Mouse (Mus musculus) forebrain, postnatal 0 days (tissue): ENCODE measurements around the gene Scgn. TPM values are rescaled to one million over a fixed set of nuclear protein-coding genes. Genes with fewer than 3 reads are reported as not detected.

ENCODE experiments used
- ATAC-seq: fragments of 200-750 bp; cut with Nextera tagmentation; 2 replicates; pipeline ENCODE4 v1.8.0; 2017; ENCODE audit warnings: mild to moderate bottlenecking, moderate library complexity
- DNase-seq: peaks from one replicate; pipeline ENCODE4 v3.0.0-alpha.2; 2015
- H3K27ac ChIP-seq: fragments of 300-500 bp; sonication (generic); 2 replicates; pipeline ENCODE4 v1.5.1; 2014; ENCODE audit warnings: low read depth, mild to moderate bottlenecking, antibody characterized with exemption, low read length, moderate library complexity, mixed read lengths
- H3K27me3 ChIP-seq: fragments of 300-500 bp; sonication (generic); 2 replicates; pipeline ENCODE4 v1.6.1; 2014; ENCODE audit warnings: mild to moderate bottlenecking, low read length, mixed read lengths; ENCODE audit not compliant: insufficient read depth
- H3K36me3 ChIP-seq: fragments of 300-500 bp; sonication (generic); 2 replicates; pipeline ENCODE4 v1.6.1; 2014; ENCODE audit warnings: mild to moderate bottlenecking, moderate library complexity; ENCODE audit not compliant: insufficient read depth
- H3K4me1 ChIP-seq: fragments of 300-500 bp; sonication (generic); 2 replicates; pipeline ENCODE4 v1.6.1; 2014; ENCODE audit warnings: antibody characterized with exemption; ENCODE audit not compliant: insufficient read depth
- H3K4me2 ChIP-seq: fragments of 300-500 bp; sonication (generic); 2 replicates; pipeline ENCODE4 v1.6.1; 2014; ENCODE audit warnings: low read depth, mild to moderate bottlenecking, moderate library complexity
- H3K4me3 ChIP-seq: fragments of 300-500 bp; sonication (generic); 2 replicates; pipeline ENCODE4 v1.5.1; 2014; ENCODE audit warnings: low read depth, low read length, mixed read lengths
- H3K9ac ChIP-seq: fragments of 300-500 bp; sonication (generic); 2 replicates; pipeline ENCODE4 v1.6.1; 2014; ENCODE audit warnings: mild to moderate bottlenecking
- H3K9me3 ChIP-seq: fragments of 300-500 bp; sonication (generic); 2 replicates; pipeline ENCODE4 v1.6.1; 2016; ENCODE audit warnings: low read length
- CTCF ChIP-seq: sonication (generic); IDR thresholded peaks from 2 replicates; pipeline ENCODE4 v1.5.1; 2016; ENCODE audit warnings: antibody characterized with exemption, control low read depth, low read depth
- WGBS: fragments of 180-500 bp; shearing (Covaris S2); extraction: QIAGEN DNeasy Blood & Tissue Kit; methylation state at CpG from one replicate; pipeline ENCODE4 v1.1.7; 2014; 5-methylcytosine and 5-hydroxymethylcytosine counted together
- polyA plus RNA-seq: library from polyadenylated mRNA; unstranded; fragments of >200 nt; fragmentation: Nextera tagmentation; extraction: Ambion mirVana; gene quantifications from 2 replicates; pipeline ENCODE4 v1.2.1, GENCODE M21; 2015
- total RNA-seq: library from RNA; depleted of rRNA; stranded (reverse); fragments of >200 nt; gene quantifications from 2 replicates; pipeline ENCODE4 v1.2.3, GENCODE M21; 2014; rRNA removed

Gene Scgn
- 1.4 and 3.7 TPM in 2 replicates for total RNA-seq
- polyA plus RNA-seq, result 2.7 and 3.8 TPM in 2 replicates

DNA sequence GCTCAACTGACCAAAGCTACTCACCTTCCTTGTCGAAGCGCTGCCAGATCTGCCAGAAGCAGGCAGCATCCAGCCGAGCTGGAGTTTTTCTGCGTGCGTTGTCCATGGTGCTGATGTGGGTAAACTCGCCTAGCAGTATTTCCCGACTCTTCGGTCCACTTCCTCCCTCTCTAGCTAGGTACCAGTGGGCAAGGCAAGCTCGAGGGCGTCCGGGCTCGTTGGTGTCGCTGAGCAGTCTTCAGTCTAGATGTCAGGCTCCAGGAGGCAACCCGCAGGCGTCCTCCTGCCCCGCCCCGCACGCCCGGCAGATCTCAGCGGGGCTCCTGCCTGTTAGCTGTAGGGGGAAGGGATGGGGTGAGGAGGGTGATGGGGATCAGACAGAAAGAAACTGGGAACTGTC is at the start of gene Scgn:
Gene Scgn (minus strand): TSS at position 287 of the 400 bp plus-strand sequence.
- WGBS, result 2% methylated on average over 20 of the region's 20 CpGs
- DNase-seq, result no peak
- no peak for TF ChIP-seq CTCF
- H3K27ac ChIP-seq, result no peak within 1 kb of the TSS
- peak; percentile 45; the same call in 1 of the 2 replicates for ATAC-seq
- H3K4me1 ChIP-seq, result peaks cover 9% of the 10 kb centered on the region; the same call in 1 of the 2 replicates
- H3K4me2 ChIP-seq, result peak within 1 kb of the TSS; percentile 59
- no peaks in the 10 kb centered on the region for H3K9me3 ChIP-seq
- H3K36me3 ChIP-seq, result no peaks in the 10 kb centered on the region
- H3K27me3 ChIP-seq, result peaks cover 26% of the 10 kb centered on the region; the same call in 1 of the 2 replicates
- peak within 1 kb of the TSS; percentile 24 for H3K4me3 ChIP-seq
- peak within 1 kb of the TSS; percentile 14; the same call in 1 of the 2 replicates for H3K9ac ChIP-seq

DNA sequence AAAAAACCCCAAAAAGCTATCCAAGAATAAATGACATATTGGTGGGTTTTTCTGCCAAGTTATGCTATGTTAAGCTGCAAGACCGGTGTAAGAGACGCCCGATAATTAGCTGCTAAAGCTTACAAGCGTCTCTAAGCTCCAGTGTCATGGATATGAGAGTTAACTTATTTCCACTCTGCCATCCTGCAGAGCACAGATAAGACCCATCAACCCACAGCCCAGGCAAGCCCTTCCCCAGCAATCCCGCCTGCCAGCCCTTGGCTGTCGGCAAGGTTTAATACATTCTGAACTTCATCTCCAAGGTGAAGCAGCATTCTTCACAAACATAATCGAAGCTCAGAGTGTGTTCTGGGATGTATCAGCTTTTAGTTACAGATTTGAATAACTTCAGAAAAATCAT is 49.2 kb upstream of the Scgn start:
- Histone ChIP-seq H3K9me3 (no peaks in the 10 kb centered on the region), H3K27me3 (no peaks in the 10 kb centered on the region), H3K4me3 (no peak overlapping the region), H3K4me2 (no peak overlapping the region), H3K36me3 (peaks cover 4% of the 10 kb centered on the region; the same call in 1 of the 2 replicates), H3K4me1 (0 out of 2 replicates have a peak, but pooled peaks cover 7% of the 10 kb centered on the region), H3K27ac (no peak overlapping the region), H3K9ac (no peak overlapping the region)
- WGBS, result 58% methylated on average over 7 of the region's 7 CpGs
- ATAC-seq, result no peak
- DNase-seq, result no peak
- TF ChIP-seq CTCF, result no peak

DNA sequence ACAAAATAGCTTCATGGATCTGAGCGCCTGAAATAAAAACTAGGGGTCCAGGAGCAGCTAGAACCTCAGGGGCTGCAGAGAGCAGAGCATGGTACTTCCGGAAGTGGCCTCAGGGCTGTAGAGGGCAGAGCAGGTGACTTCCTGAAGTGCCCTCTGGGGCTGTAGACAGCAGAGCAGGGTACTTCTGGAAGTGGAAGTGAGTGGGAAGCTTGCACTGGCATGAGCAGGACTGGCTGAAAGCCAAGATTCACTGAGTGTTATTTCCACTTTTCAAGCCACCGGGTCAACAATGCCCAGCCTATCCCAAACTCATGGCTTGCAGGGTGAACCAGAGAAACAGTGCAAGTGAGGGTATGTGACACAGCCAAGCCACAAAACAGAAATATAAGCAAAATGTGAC is 46.5 kb upstream of the Scgn start:
- WGBS, result 67% methylated on average over 3 of the region's 3 CpGs
- Histone ChIP-seq H3K9ac (no peak overlapping the region), H3K36me3 (peaks cover 4% of the 10 kb centered on the region; the same call in 1 of the 2 replicates), H3K4me2 (no peak overlapping the region), H3K27me3 (no peaks in the 10 kb centered on the region), H3K9me3 (no peaks in the 10 kb centered on the region), H3K4me3 (no peak overlapping the region), H3K27ac (no peak overlapping the region), H3K4me1 (no peaks in the 10 kb centered on the region)
- no peak for DNase-seq
- ATAC-seq, result no peak
- TF ChIP-seq CTCF, result no peak

DNA sequence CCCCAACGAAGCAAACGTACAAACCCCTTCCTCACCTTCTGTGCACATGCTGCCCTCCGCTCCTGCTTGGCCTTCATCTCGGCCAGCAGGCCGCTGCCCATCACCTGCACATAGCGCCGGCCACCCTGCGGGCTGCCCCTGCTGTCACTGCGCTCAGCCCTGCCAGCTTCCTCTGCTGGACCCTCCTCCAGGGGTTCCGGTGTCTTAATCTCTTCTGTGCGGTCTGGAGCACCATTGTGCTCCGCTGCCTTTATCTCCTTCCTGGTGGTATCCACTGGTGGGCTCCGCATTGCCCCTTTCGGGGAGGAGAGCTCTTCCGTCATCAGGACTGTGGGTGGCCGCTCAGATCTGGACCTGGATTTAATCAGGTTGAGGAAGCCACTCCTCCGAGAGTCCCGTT is 45.1 kb upstream of the Scgn start:
- Histone ChIP-seq H3K4me3 (no peak overlapping the region), H3K27me3 (no peaks in the 10 kb centered on the region), H3K9ac (no peak overlapping the region), H3K4me2 (no peak overlapping the region), H3K27ac (no peak overlapping the region), H3K4me1 (no peaks in the 10 kb centered on the region), H3K9me3 (no peaks in the 10 kb centered on the region), H3K36me3 (peaks cover 3% of the 10 kb centered on the region; the same call in 1 of the 2 replicates)
- ATAC-seq (no peak), DNase-seq (no peak)
- no peak for TF ChIP-seq CTCF
- 77% methylated on average over 18 of the region's 18 CpGs for WGBS

DNA sequence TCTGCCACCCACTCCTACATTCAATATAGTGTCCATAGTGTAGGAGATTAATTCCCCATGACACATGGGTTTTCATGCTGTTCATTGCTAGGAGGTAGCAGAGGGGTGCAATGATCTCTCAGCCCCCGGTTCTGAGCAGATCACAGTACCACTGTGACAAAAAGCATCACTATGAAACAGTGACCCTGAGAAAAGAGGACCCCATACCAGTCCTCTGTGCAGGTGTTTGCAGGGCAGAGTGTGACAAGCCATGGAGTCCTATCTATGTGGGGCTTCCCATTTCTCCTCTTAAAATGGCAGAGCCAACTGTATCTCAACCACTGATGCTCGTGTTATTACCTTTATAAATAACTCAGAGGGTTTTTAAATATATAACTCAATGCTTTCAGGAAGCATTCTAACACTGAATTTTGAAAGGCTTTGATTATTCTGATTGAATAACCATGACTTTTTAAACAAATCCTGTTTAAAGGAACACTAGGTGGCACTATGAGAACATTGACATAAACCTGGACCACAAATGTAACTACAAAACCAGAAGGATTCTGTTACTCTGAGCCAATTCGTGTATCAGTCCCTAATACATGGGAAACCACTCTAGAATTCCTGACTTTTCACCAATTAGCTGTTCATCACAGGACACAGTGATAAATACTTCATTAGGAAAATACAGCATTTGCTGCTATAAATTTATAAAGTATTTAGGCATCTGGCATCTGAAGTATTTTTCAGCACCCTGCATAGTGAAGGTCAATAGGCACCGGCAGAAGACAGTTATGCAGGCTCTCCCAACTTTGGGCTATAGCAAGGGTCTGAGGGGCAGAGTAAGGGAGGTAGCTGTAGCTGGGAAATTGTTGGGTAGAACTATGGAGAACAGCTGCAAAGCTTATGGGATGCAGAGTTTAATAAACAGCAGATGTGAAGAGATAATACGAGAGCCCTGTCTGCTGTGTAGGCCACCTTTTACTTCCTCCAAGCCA is 36.5 kb upstream of the Scgn start:
- Histone ChIP-seq H3K9me3 (no peaks in the 10 kb centered on the region), H3K27me3 (no peaks in the 10 kb centered on the region), H3K9ac (no peak overlapping the region), H3K36me3 (peaks cover 3% of the 10 kb centered on the region; the same call in 1 of the 2 replicates), H3K4me3 (no peak overlapping the region), H3K4me1 (no peaks in the 10 kb centered on the region), H3K27ac (no peak overlapping the region), H3K4me2 (no peak overlapping the region)
- peak; percentile 63 for DNase-seq
- ATAC-seq, result peak; percentile 85
- TF ChIP-seq CTCF, result peak; percentile 74
- 59% methylated on average over 5 of the region's 5 CpGs for WGBS

DNA sequence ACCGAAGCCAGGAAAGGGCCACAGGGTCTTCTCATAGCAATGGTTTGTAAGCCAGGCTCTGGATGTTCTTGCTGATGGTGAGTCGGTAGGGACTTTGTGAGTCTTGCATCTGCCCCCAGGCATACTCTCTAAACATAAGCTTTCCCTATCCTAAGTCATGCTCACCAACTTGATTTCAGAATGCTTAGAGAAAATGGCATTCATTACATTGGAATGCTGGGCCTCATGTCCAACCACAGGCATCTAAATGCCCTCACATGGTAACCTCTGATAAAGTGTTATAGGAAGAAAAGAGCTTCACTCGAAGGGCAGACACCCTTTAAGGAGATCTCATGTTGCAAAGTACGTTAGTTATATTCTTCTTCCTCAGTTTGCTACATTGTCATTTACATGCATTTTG is 27.5 kb upstream of the Scgn start:
- DNase-seq, result no peak

DNA sequence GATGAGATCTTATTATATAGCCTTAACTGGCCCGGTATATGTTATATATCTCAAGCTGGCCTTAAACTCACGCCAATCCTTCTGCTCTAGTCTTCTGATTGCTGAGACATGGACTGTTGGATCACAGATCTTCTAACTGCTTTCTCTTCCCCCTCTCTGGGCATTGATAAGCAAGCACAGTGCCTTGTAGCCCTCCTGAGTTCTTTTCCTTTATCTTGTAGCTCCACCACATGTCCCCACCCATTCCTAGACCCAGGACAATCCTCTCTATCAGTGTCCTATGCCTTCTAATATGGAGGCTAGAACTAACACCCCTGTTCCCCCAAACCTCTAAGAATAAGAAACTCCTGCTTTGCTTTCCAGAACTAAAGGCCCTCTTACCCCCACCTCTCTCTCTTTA is 14.5 kb upstream of the Scgn start:
- no peak overlapping the region for H3K9ac ChIP-seq
- DNase-seq (no peak), ATAC-seq (no peak)
- H3K27ac ChIP-seq, result no peak overlapping the region
- no peaks in the 10 kb centered on the region for H3K27me3 ChIP-seq
- no peak for TF ChIP-seq CTCF
- WGBS, result 91% methylated on average over 2 of the region's 2 CpGs
- H3K4me3 ChIP-seq, result no peak overlapping the region
- no peaks in the 10 kb centered on the region for H3K4me1 ChIP-seq
- no peaks in the 10 kb centered on the region for H3K9me3 ChIP-seq
- H3K4me2 ChIP-seq, result no peak overlapping the region
- H3K36me3 ChIP-seq, result no peaks in the 10 kb centered on the region

More for the DNA sequence above, 27.5 kb upstream of the Scgn start:
- no peak overlapping the region for H3K27ac ChIP-seq
- no peaks in the 10 kb centered on the region for H3K27me3 ChIP-seq
- 92% methylated on average over 4 of the region's 4 CpGs for WGBS
- H3K4me3 ChIP-seq, result no peak overlapping the region
- H3K36me3 ChIP-seq, result 0 out of 2 replicates have a peak, but pooled peaks cover 2% of the 10 kb centered on the region
- no peak overlapping the region for H3K9ac ChIP-seq
- H3K4me2 ChIP-seq, result no peak overlapping the region
- H3K9me3 ChIP-seq, result no peaks in the 10 kb centered on the region
- TF ChIP-seq CTCF, result no peak
- no peaks in the 10 kb centered on the region for H3K4me1 ChIP-seq
- no peak for ATAC-seq
